Mouse (Mus musculus) kidney, embryonic 15.5 days (tissue): Measurements from ENCODE around the gene Ttc9b. TPM values are rescaled to one million over a fixed set of nuclear protein-coding genes. Genes with fewer than 3 reads are reported as not detected.
"Not testable (repeated sequence)": the region's sequence is repeated elsewhere in the genome, so short reads cannot be mapped to it uniquely, and the experiment has no call there.

ENCODE experiments used
- ATAC-seq: fragments of 200-750 bp; cut with Nextera tagmentation; replicated peaks from 2 replicates; pipeline ENCODE4 v1.8.0; 2017; ENCODE audit warnings: moderate TSS enrichment; ENCODE audit not compliant: low FRiP score
- H3K27ac ChIP-seq: fragments of 300-500 bp; sonication (generic); 2 replicates; pipeline ENCODE4 v1.5.1; 2015; ENCODE audit warnings: mild to moderate bottlenecking, inconsistent platforms
- H3K27me3 ChIP-seq: fragments of 300-500 bp; sonication (generic); 2 replicates; pipeline ENCODE4 v1.6.1; 2015; ENCODE audit warnings: inconsistent platforms
- H3K36me3 ChIP-seq: fragments of 300-500 bp; sonication (generic); 2 replicates; pipeline ENCODE4 v1.6.1; 2015; ENCODE audit warnings: inconsistent platforms
- H3K4me1 ChIP-seq: fragments of 300-500 bp; sonication (generic); 2 replicates; pipeline ENCODE4 v1.6.1; 2015; ENCODE audit warnings: inconsistent platforms
- H3K4me2 ChIP-seq: fragments of 300-500 bp; sonication (generic); 2 replicates; pipeline ENCODE4 v1.6.1; 2015; ENCODE audit warnings: moderate library complexity, mild to moderate bottlenecking, inconsistent platforms
- H3K4me3 ChIP-seq: fragments of 300-500 bp; sonication (generic); replicated peaks from 2 replicates; pipeline ENCODE4 v1.5.1; 2015; ENCODE audit warnings: mild to moderate bottlenecking, inconsistent platforms
- H3K9ac ChIP-seq: fragments of 300-500 bp; sonication (generic); 2 replicates; pipeline ENCODE4 v1.6.1; 2015; ENCODE audit warnings: mild to moderate bottlenecking, inconsistent platforms
- H3K9me3 ChIP-seq: fragments of 300-500 bp; sonication (generic); replicated peaks from 2 replicates; pipeline ENCODE4 v1.6.1; 2016; ENCODE audit warnings: inconsistent platforms
- WGBS: fragments of 180-500 bp; shearing (Covaris S2); methylation state at CpG from one replicate; pipeline ENCODE4 v1.1.7; 2015; ENCODE audit warnings: mixed read lengths; 5-methylcytosine and 5-hydroxymethylcytosine counted together
- polyA plus RNA-seq: library from polyadenylated mRNA; unstranded; fragments of >200 nt; fragmentation: Nextera tagmentation; extraction: Ambion mirVana; gene quantifications from 2 replicates; pipeline ENCODE4 v1.2.1, GENCODE M21; 2015

The Ttc9b gene
- polyA plus RNA-seq, 1 experiment from 2014 or later = 0.86 TPM

DNA sequence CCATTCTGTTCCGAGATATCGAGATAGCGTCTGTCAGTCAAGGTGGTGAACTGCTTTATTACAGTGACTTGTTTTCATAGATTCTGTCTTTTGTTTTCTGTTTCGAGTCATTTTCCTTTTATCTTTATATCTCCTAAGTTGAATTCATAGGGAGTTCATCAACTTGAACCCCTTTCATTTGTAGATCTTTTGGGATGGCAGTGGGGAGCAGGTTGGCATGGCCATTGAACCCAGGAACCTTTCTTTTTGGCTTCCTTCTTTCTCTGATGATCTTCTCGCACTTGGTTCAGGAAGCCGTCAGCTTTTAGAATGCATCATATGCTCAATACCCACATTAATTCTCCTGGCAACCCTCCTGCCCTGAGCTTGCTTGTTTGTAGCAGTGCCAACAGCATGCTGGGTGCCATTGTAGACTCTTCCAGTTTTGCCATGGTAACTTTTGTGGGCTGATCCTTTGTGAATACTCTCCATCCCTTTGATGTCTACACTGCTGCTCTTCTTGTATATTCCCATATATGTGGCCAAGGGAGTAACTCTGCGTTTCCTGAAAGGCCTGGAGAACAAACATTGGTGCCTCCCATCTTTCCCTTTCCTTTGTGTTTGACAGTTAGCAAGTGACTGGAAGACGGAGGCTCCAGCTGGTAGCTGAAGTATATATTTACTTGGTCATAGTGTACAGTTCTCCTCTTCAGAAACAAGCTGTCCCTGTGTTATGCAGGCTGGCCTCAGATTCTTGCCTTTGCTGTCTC is 39.8 kb upstream of the Ttc9b start:
- Histone ChIP-seq H3K4me3 (no peak overlapping the region), H3K9ac (no peak overlapping the region), H3K4me2 (no peak overlapping the region), H3K27ac (no peak overlapping the region), H3K36me3 (peaks cover 59% of the 10 kb centered on the region), H3K9me3 (no peaks in the 10 kb centered on the region), H3K27me3 (no peaks in the 10 kb centered on the region), H3K4me1 (no peaks in the 10 kb centered on the region)
- ATAC-seq = no peak
- WGBS = 83% methylated on average over 8 of the region's 8 CpGs

DNA sequence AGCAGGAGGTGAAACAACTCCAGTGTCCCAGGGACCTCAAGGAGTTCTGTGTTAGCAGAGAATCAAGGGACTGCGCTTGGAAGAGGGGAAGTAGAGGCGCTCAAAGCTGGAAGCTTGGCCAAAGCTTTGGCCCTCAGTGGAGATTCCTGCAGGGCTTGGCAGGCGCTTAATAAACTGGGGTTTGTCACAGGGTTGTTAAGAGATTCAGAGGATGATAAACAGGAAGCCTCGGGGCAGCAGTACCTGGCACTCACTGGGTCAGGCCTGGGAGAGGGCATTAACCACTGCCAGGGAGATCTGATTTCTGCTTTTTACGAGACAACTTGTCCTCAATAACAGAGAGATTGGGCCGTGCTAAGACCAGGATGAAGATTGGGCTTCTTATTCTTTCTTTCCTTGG is 32.7 kb upstream of the Ttc9b start:
- peaks cover 98% of the 10 kb centered on the region for H3K36me3 ChIP-seq
- no peak overlapping the region for H3K4me2 ChIP-seq
- H3K9me3 ChIP-seq = no peaks in the 10 kb centered on the region
- WGBS = 72% methylated on average over 6 of the region's 6 CpGs
- no peak overlapping the region for H3K27ac ChIP-seq
- H3K9ac ChIP-seq = no peak overlapping the region
- no peak overlapping the region for H3K4me3 ChIP-seq
- no peaks in the 10 kb centered on the region for H3K27me3 ChIP-seq
- no peaks in the 10 kb centered on the region for H3K4me1 ChIP-seq
- no peak for ATAC-seq

DNA sequence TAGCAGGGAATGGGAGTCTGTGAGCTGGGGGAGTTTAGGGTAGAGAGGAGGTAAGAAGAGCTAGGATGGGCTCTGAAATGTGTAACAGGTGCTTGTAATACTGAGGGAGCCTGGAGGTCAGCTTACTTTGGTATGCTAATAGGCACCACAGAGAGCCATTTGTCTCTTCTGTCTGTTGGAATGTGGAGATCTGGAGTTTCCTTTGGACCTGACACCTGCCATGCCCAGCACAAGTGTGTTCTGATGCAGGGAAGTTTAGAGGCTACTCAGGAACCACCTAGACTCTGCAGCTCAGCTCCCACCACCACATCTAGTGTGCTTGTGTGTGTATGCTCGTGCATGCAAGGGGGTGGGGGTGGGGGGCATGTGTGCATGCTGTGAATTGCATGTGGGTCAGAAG is 31.5 kb upstream of the Ttc9b start:
- H3K27me3 ChIP-seq = no peaks in the 10 kb centered on the region
- no peak for ATAC-seq
- 76% methylated on average over 1 of the region's 1 CpGs for WGBS
- no peak overlapping the region for H3K9ac ChIP-seq
- peaks cover 98% of the 10 kb centered on the region for H3K36me3 ChIP-seq
- H3K9me3 ChIP-seq = no peaks in the 10 kb centered on the region
- H3K4me2 ChIP-seq = no peak overlapping the region
- no peaks in the 10 kb centered on the region for H3K4me1 ChIP-seq
- H3K27ac ChIP-seq = no peak overlapping the region
- no peak overlapping the region for H3K4me3 ChIP-seq

DNA sequence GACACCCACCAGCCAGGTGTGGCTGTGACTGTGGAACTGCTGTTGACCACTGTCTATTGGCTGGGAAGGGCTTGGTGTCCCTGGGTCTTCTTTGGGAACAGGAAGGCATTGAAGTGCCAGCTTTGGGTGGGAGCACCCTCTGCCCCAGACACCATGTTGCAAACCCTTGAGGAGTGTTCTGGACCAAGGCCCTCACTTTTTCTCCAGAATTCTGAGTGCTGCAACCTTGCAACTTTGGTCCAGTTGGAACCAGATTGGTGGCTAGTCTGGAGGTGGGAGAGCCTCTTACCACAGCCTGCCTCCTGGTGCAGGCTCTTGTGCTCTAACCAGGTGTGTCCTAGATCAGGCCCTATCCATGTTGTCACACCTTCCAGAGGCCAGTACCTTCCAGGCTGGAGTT is 28.7 kb upstream of the Ttc9b start:
- ATAC-seq = no peak
- Histone ChIP-seq H3K4me3 (no peak overlapping the region), H3K9me3 (no peaks in the 10 kb centered on the region), H3K4me1 (no peaks in the 10 kb centered on the region), H3K9ac (no peak overlapping the region), H3K36me3 (peaks cover 99% of the 10 kb centered on the region), H3K27me3 (no peaks in the 10 kb centered on the region), H3K4me2 (no peak overlapping the region), H3K27ac (no peak overlapping the region)

DNA sequence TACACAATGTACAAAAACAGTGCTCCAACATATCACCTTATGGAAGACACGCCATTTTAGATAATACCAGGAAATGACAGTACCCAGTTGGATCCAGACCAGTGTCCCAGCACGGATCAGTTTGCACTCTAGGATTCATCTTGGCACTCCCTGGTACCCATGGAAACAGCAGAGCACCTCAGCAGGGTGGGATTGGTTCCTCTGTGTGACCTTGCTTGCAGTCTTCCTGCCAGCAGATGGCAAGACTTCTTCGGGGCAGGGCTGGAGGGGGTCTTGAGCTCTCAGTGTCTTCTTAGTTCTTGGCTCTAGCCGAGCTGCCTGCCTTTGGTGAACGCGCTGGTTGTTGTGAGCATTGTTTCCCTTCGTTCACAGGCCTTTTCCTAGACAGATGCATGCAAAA is 26.0 kb upstream of the Ttc9b start:
- Histone ChIP-seq H3K27me3 (no peaks in the 10 kb centered on the region), H3K9me3 (no peaks in the 10 kb centered on the region), H3K9ac (no peak overlapping the region), H3K27ac (no peak overlapping the region), H3K36me3 (peaks cover 95% of the 10 kb centered on the region), H3K4me1 (no peaks in the 10 kb centered on the region), H3K4me2 (no peak overlapping the region), H3K4me3 (no peak overlapping the region)
- ATAC-seq = no peak
- WGBS = 92% methylated on average over 7 of the region's 7 CpGs

DNA sequence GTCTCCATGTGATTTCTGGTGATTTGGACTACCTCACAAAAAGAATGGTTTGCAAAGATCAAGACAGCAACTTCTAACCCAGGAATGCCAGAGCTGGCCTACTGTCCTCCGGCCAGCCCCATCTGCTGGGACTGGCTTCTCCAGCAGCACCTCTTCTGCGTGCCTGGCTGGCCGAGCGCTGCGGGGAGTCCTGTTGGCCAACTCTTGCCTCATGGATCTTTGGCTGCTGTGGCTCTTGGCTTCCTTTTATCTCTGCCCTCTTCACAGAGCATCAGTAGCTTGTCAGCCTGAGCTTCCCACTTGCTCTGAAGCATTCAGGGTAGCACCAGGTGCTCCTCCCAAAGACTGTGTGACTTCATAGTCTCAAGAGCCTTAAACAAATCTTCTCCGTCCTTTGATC is 25.5 kb upstream of the Ttc9b start:
- H3K36me3 ChIP-seq = peaks cover 95% of the 10 kb centered on the region
- H3K27me3 ChIP-seq = no peaks in the 10 kb centered on the region
- WGBS = 95% methylated on average over 6 of the region's 6 CpGs

DNA sequence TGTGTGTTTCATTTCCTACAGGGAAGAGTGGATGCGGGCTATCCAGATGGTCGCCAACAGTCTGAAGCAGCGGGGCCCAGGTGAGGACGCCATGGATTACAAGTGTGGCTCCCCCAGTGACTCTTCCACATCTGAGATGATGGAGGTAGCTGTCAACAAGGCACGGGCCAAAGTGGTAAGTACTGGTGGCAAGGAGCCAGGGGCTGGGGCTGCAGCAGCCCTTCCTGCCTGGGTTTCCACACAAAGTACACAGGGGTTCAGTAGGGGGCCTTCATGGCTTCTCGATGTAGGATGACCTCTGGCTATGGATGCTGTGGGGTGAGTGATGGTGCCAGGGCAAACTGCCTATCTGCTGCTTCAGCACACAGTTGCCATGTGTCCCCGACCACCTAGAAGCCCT is 24.9 kb upstream of the Ttc9b start:
- H3K36me3 ChIP-seq = peaks cover 95% of the 10 kb centered on the region
- H3K4me3 ChIP-seq, H3K9me3 ChIP-seq, H3K9ac ChIP-seq, H3K27me3 ChIP-seq, H3K4me1 ChIP-seq, H3K4me2 ChIP-seq, H3K27ac ChIP-seq, ATAC-seq: not testable (repeated sequence)
- WGBS = 94% methylated on average over 7 of the region's 7 CpGs

More for the DNA sequence above, 25.5 kb upstream of the Ttc9b start:
- ATAC-seq = no peak
- H3K9ac ChIP-seq = no peak overlapping the region
- no peak overlapping the region for H3K27ac ChIP-seq
- no peaks in the 10 kb centered on the region for H3K9me3 ChIP-seq
- no peak overlapping the region for H3K4me3 ChIP-seq
- no peaks in the 10 kb centered on the region for H3K4me1 ChIP-seq
- H3K4me2 ChIP-seq = no peak overlapping the region

DNA sequence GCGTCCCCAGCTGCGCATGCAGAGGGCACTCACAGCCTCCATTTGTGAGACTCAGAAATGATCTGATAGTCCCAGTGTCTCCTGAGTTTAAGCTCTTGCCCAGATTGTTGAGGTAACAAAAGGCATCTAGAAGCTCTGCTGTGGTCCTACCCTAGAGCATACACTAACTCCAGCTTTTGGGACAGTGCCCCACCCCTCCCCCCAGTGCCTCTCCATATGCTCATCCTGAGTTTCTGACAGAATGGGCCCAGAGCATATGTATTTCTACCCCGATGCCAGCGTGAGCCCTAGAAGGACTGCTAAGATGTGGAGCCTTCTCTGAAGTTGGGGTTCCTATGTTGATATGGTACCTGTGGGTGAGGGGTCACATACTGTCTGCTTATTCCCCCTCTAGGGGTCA is 22.3 kb upstream of the Ttc9b start:
- Histone ChIP-seq H3K4me3 (no peak overlapping the region), H3K27me3 (no peaks in the 10 kb centered on the region), H3K27ac (no peak overlapping the region), H3K9ac (no peak overlapping the region), H3K36me3 (peaks cover 96% of the 10 kb centered on the region), H3K9me3 (no peaks in the 10 kb centered on the region), H3K4me2 (no peak overlapping the region), H3K4me1 (no peaks in the 10 kb centered on the region)
- 98% methylated on average over 4 of the region's 4 CpGs for WGBS
- ATAC-seq = no peak

DNA sequence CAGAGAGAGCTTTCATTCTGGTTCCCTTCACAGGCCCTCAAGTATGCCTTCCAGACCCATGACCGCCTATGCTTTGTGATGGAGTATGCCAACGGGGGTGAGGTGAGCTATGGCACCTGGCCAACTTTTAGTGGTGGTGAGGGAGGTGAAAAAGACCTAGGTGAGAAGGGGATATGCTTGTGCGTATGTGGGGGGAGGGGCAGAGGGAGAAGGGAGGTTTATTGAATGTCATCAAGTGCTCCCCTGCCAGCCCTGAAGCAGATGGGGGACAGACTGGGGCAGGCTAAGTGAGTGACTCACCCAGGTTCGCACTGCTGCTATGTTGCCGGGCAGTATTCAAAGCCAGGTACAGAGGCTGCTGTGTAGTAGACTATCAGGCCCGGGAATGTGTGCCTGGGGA is 20.5 kb upstream of the Ttc9b start:
- no peak for ATAC-seq
- peaks cover 96% of the 10 kb centered on the region for H3K36me3 ChIP-seq

DNA sequence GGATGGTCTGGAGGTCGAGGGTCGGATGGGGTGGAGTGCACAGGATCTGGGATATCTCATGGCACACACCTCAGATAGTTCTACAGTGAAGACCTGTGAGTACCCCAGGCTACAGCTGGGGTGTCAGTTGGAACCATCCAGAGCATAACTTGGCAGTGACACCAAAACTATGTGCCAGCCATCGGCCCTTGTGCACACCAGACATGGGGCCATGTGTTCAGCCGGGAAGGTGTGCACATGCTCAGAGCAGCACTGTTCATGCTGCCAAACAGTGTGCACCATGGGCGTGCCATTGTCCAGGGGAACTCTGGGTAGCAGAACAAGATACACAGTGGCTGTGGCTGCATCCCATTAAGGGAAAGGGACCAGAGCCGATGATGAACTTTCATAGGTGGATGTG is 19.0 kb upstream of the Ttc9b start:
- 97% methylated on average over 6 of the region's 6 CpGs for WGBS
- H3K36me3 ChIP-seq = peaks cover 85% of the 10 kb centered on the region
- ATAC-seq = no peak

More for the DNA sequence above, 20.5 kb upstream of the Ttc9b start:
- H3K4me1 ChIP-seq = no peaks in the 10 kb centered on the region
- H3K4me2 ChIP-seq = no peak overlapping the region
- H3K27me3 ChIP-seq = no peaks in the 10 kb centered on the region
- H3K9me3 ChIP-seq = no peaks in the 10 kb centered on the region
- no peak overlapping the region for H3K9ac ChIP-seq
- no peak overlapping the region for H3K27ac ChIP-seq
- WGBS = 96% methylated on average over 6 of the region's 6 CpGs
- H3K4me3 ChIP-seq = no peak overlapping the region

DNA sequence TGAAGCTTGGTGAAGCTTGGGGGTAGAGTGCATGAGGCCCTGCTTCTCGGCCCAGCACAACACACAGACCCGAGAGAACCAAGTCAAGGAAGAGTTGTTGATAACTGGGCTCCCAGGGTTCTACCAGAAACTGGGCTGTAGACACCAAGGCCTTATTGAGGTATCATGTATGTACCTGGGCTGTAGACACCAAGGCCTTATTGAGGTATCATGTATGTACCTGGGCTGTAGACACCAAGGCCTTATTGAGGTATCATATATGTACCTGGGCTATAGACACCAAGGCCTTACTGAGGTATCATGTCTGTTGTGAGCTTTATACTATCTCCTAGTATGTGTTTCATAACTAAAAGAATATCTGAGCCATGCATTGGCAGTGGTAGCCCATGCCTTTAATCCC is 18.6 kb upstream of the Ttc9b start:
- not testable (repeated sequence) for H3K9ac ChIP-seq, H3K9me3 ChIP-seq, H3K4me2 ChIP-seq, ATAC-seq, H3K4me3 ChIP-seq, H3K27ac ChIP-seq, H3K27me3 ChIP-seq, H3K4me1 ChIP-seq
- peaks cover 85% of the 10 kb centered on the region for H3K36me3 ChIP-seq
- WGBS = 98% methylated on average over 2 of the region's 2 CpGs

More for the DNA sequence above, 19.0 kb upstream of the Ttc9b start:
- Histone ChIP-seq H3K9me3 (no peaks in the 10 kb centered on the region), H3K4me2 (no peak overlapping the region), H3K27me3 (no peaks in the 10 kb centered on the region), H3K9ac (no peak overlapping the region), H3K27ac (no peak overlapping the region), H3K4me3 (no peak overlapping the region), H3K4me1 (no peaks in the 10 kb centered on the region)

DNA sequence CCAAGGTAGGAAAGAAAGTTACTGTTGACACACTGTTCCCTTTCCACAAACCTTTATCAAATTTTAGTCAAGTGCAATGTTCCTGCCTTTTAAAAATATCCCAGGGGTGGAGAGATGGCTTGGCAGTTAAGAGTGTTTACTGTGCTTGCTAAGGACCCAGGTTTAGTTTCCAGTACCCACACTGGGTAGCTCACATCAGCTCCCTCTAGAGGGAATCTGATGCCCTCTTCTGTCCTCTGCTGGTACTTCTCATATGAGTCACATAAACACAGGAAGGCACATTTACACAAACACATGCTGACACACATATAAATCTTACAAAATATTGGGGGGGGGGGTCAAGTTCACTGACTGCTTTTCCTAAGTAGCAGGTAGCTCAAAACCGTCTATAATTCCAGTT is 9.2 kb upstream of the Ttc9b start:
- Histone ChIP-seq H3K4me3 (no peak overlapping the region), H3K4me2 (no peak overlapping the region), H3K36me3 (0 out of 2 replicates have a peak, but pooled peaks cover 7% of the 10 kb centered on the region), H3K9ac (no peak overlapping the region), H3K27ac (no peak overlapping the region), H3K27me3 (no peaks in the 10 kb centered on the region), H3K9me3 (no peaks in the 10 kb centered on the region), H3K4me1 (no peaks in the 10 kb centered on the region)
- no peak for ATAC-seq
- WGBS = 55% methylated on average over 1 of the region's 1 CpGs

DNA sequence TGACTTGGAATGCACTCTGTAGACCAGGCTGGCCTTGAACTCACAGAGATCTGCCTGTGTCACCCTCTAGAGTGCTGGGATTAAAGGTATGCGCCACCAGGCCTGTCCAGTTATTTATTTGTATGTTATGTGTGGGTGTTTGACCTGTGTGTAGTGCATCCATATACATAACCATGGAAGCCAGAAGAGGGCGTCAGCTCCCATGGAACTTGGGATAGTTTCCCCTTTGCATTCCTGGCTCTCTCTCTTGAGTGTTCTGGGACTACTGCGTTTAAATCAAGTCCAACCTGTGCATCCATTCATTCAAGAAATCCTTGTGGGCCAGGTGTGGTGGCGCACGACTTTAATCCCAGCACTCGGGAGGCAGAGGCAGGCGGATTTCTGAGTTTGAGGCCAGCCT is 7.2 kb upstream of the Ttc9b start:
- H3K9ac ChIP-seq = no peak overlapping the region
- H3K9me3 ChIP-seq = no peaks in the 10 kb centered on the region
- no peak overlapping the region for H3K4me3 ChIP-seq
- no peak overlapping the region for H3K4me2 ChIP-seq
- H3K4me1 ChIP-seq = peaks cover 6% of the 10 kb centered on the region; the same call in 1 of the 2 replicates
- H3K27me3 ChIP-seq = peaks cover 2% of the 10 kb centered on the region; the same call in 1 of the 2 replicates
- WGBS = 86% methylated on average over 7 of the region's 7 CpGs
- H3K27ac ChIP-seq = no peak overlapping the region
- ATAC-seq = no peak
- no peaks in the 10 kb centered on the region for H3K36me3 ChIP-seq
